In the genomic region with DNA sequence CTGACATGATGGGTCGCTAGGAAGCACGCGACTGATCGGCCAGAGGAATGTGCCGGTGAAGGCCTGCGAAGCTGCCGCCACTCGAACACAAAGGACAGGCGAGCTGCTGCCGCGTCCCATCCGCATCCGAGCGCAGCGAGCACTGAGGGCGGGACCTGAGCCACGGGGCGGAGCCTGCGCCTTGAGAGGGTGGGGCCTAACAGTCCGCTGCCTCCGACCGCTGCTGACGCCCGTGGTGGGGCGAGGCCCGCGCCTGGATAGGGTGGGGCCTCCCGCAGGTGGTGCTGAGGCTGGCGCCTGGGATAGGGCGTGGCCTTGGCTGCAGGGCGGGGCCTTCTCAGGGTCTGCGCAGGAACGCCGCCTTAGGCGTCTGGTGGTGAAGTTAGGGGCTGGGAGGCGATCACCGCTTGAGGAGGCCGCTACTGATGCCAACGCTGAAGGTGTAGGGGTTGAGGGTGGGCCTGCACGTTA, we compare ENCODE assay signal across 7 mouse cellular contexts. TPM values are rescaled to one million over a fixed set of nuclear protein-coding genes. Genes with fewer than 3 reads are reported as not detected.
DNase-seq lines count a peak whose midpoint lies in the region; ATAC-seq lines count a peak whose summit lies in the region.

Gene Ankrd10, minus strand, starts transcription at position 147 of the 471 bp plus-strand sequence.

- H3K4me1 ChIP-seq in embryonic facial prominence, embryonic 12.5 days, result peaks cover 31% of the 10 kb centered on the region
- H3K4me1 ChIP-seq in limb, embryonic 11.5 days (ENCODE audit: control insufficient read depth, insufficient read depth, low read length), result peaks cover 14% of the 10 kb centered on the region
- H3K4me1 ChIP-seq in midbrain, embryonic 14.5 days (ENCODE audit: control insufficient read depth, insufficient read depth, low read length), result peaks cover 23% of the 10 kb centered on the region

- WGBS in embryonic facial prominence, embryonic 12.5 days, result under 1% methylated on average over 40 of the region's 40 CpGs
- WGBS in limb, embryonic 11.5 days, result under 1% methylated on average over 40 of the region's 40 CpGs
- under 1% methylated on average over 40 of the region's 40 CpGs for WGBS in midbrain, embryonic 14.5 days

- DNase-seq in adrenal gland, postnatal 25 days, result peak; percentile 98
- DNase-seq in heart, adult 11 months, result peak; percentile 100
- peak; percentile 97 for DNase-seq in kidney, adult 18-20 months
- DNase-seq in limb, embryonic 11.5 days (ENCODE audit: low spot score), result peak; percentile 97
- DNase-seq in midbrain, embryonic 14.5 days, result peak; percentile 97
- DNase-seq in spleen, adult 18-20 months, result peak; percentile 97 to 98

- H3K9ac ChIP-seq in embryonic facial prominence, embryonic 12.5 days, result peak within 1 kb of the TSS; percentile 85
- peak within 1 kb of the TSS; percentile 92 for H3K9ac ChIP-seq in limb, embryonic 11.5 days (ENCODE audit: low read length)
- peak within 1 kb of the TSS; percentile 93 for H3K9ac ChIP-seq in midbrain, embryonic 14.5 days (replicated peaks; ENCODE audit: low read length)

- ATAC-seq in embryonic facial prominence, embryonic 12.5 days (ENCODE audit: insufficient number of reproducible peaks, insufficient read depth, low FRiP score, low TSS enrichment), result peak; percentile 94
- ATAC-seq in limb, embryonic 11.5 days (ENCODE audit: insufficient number of reproducible peaks, low FRiP score, low TSS enrichment, low read depth), result peak; percentile 93
- ATAC-seq in midbrain, embryonic 14.5 days (ENCODE audit: low FRiP score, low TSS enrichment), result peak; percentile 94

- H3K4me2 ChIP-seq in embryonic facial prominence, embryonic 12.5 days (replicated peaks), result peak within 1 kb of the TSS; percentile 71
- peak within 1 kb of the TSS; percentile 81 for H3K4me2 ChIP-seq in limb, embryonic 11.5 days (ENCODE audit: low read depth, severe bottlenecking)
- peak within 1 kb of the TSS; percentile 64 for H3K4me2 ChIP-seq in midbrain, embryonic 14.5 days (ENCODE audit: low read length)

- peaks cover 13% of the 10 kb centered on the region for H3K36me3 ChIP-seq in embryonic facial prominence, embryonic 12.5 days
- H3K36me3 ChIP-seq in limb, embryonic 11.5 days (ENCODE audit: control insufficient read depth, insufficient read depth, low read length), result peaks cover 13% of the 10 kb centered on the region; the same call in 1 of the 2 replicates
- H3K36me3 ChIP-seq in midbrain, embryonic 14.5 days (ENCODE audit: control insufficient read depth, insufficient read depth, low read length), result peaks cover 14% of the 10 kb centered on the region

- H3K4me3 ChIP-seq in embryonic facial prominence, embryonic 12.5 days, result peak within 1 kb of the TSS; percentile 82
- peak within 1 kb of the TSS; percentile 87 for H3K4me3 ChIP-seq in limb, embryonic 11.5 days (ENCODE audit: low read depth, low read length)
- peak within 1 kb of the TSS; percentile 95 for H3K4me3 ChIP-seq in midbrain, embryonic 14.5 days (replicated peaks; ENCODE audit: low read depth, low read length)

- H3K27ac ChIP-seq in embryonic facial prominence, embryonic 12.5 days, result peak within 1 kb of the TSS; percentile 98
- H3K27ac ChIP-seq in limb, embryonic 11.5 days (replicated peaks; ENCODE audit: low read depth, low read length), result peak within 1 kb of the TSS; percentile 95
- H3K27ac ChIP-seq in midbrain, embryonic 14.5 days (replicated peaks; ENCODE audit: low read depth, low read length), result peak within 1 kb of the TSS; percentile 98

- H3K27me3 ChIP-seq in embryonic facial prominence, embryonic 12.5 days, result no peaks in the 10 kb centered on the region
- H3K27me3 ChIP-seq in limb, embryonic 11.5 days (ENCODE audit: control insufficient read depth, insufficient read depth, low read length), result no peaks in the 10 kb centered on the region
- no peaks in the 10 kb centered on the region for H3K27me3 ChIP-seq in midbrain, embryonic 14.5 days (ENCODE audit: control insufficient read depth, insufficient read depth, low read length)

- no peaks in the 10 kb centered on the region for H3K9me3 ChIP-seq in embryonic facial prominence, embryonic 12.5 days
- H3K9me3 ChIP-seq in limb, embryonic 11.5 days (ENCODE audit: control insufficient read depth, low read length), result no peaks in the 10 kb centered on the region
- H3K9me3 ChIP-seq in midbrain, embryonic 14.5 days (ENCODE audit: control insufficient read depth, low read length), result no peaks in the 10 kb centered on the region

RNA-seq across cellular contexts. Expression of gene Ankrd10, which starts in this region (rescaled TPM):
- 76.1 and 77.4 TPM in 2 replicates for total RNA-seq in adrenal gland, postnatal 25 days (2021)
- 112 and 119 TPM in 2 replicates for polyA plus RNA-seq in embryonic facial prominence, embryonic 12.5 days (2016; fragmentation: Nextera tagmentation; extraction: Ambion mirVana)
- 145 and 146 TPM in 2 replicates for polyA plus RNA-seq in limb, embryonic 11.5 days (2014; fragmentation: Nextera tagmentation; extraction: Ambion mirVana)
- polyA plus RNA-seq in midbrain, embryonic 14.5 days (2014; fragmentation: Nextera tagmentation; extraction: Ambion mirVana), result 94.4 and 99.8 TPM in 2 replicates

Comparison
In these comparisons a context has a peak if more than half of its experiments do, and no peak if none do; other contexts are left out.
1. Peak in every context shown above with its lines: DNase-seq, ATAC-seq, H3K4me3 ChIP-seq and H3K27ac ChIP-seq.